ENCODE assay signal across 25 mouse cellular contexts in genomic region chr8:110741816-110742451, GRCm38 (mm10). TPM values are rescaled to one million over a fixed set of nuclear protein-coding genes. Genes with fewer than 3 reads are reported as not detected.
DNase-seq lines count a peak whose midpoint lies in the region; ATAC-seq and TF ChIP-seq lines count a peak whose summit lies in the region.
"Had no signal": no experiment of that assay in that cellular context is flagged by ENCODE, and none has a peak within 500 bp of the region (broad histone marks: within the 10 kb centered on the region; RNA-seq: fewer than 3 reads in every experiment).

No protein-coding gene starts in this region.

- peaks cover 25% of the 10 kb centered on the region for H3K36me3 ChIP-seq in hindbrain, postnatal 0 days (ENCODE audit: insufficient read depth, low read length)
- peaks cover 20% of the 10 kb centered on the region for H3K36me3 ChIP-seq in hindbrain, embryonic 16.5 days (ENCODE audit: control insufficient read depth, insufficient read depth, low read length)
- peaks cover 33% of the 10 kb centered on the region for H3K36me3 ChIP-seq in midbrain, postnatal 0 days (ENCODE audit: insufficient read depth, low read length)
- peaks cover 17% of the 10 kb centered on the region for H3K36me3 ChIP-seq in midbrain, embryonic 11.5 days (ENCODE audit: control insufficient read depth, insufficient read depth, low read length)
- H3K36me3 ChIP-seq in myocyte (ENCODE audit: control insufficient read depth, insufficient read depth), result peaks cover under 1% of the 10 kb centered on the region

- no peaks in the 10 kb centered on the region for H3K9me3 ChIP-seq in hindbrain, postnatal 0 days (ENCODE audit: low read length)
- no peaks in the 10 kb centered on the region for H3K9me3 ChIP-seq in hindbrain, embryonic 16.5 days (ENCODE audit: control insufficient read depth, low read length)
- H3K9me3 ChIP-seq in midbrain, postnatal 0 days (ENCODE audit: low read length), result no peaks in the 10 kb centered on the region
- no peaks in the 10 kb centered on the region for H3K9me3 ChIP-seq in midbrain, embryonic 11.5 days (ENCODE audit: control insufficient read depth, low read length)
- H3K9me3 ChIP-seq: embryonic facial prominence, embryonic 13.5 days; forebrain, embryonic 10.5 days; heart, embryonic 10.5 days; heart, embryonic 15.5 days; hindbrain, embryonic 12.5 days; limb, embryonic 10.5 days; limb, embryonic 15.5 days; liver, embryonic 13.5 days; midbrain, embryonic 15.5 days; neural tube, embryonic 12.5 days had no signal

- no peaks in the 10 kb centered on the region for H3K27me3 ChIP-seq in hindbrain, postnatal 0 days (ENCODE audit: insufficient read depth, low read length)
- no peaks in the 10 kb centered on the region for H3K27me3 ChIP-seq in hindbrain, embryonic 16.5 days (replicated peaks; ENCODE audit: control insufficient read depth, insufficient read depth, low read length)
- H3K27me3 ChIP-seq in midbrain, postnatal 0 days (ENCODE audit: insufficient read depth, low read length), result no peaks in the 10 kb centered on the region
- no peaks in the 10 kb centered on the region for H3K27me3 ChIP-seq in midbrain, embryonic 11.5 days (ENCODE audit: control insufficient read depth, insufficient read depth, low read length)
- H3K27me3 ChIP-seq in myocyte (ENCODE audit: control insufficient read depth, insufficient read depth, insufficient read length), result no peaks in the 10 kb centered on the region
- H3K27me3 ChIP-seq: embryonic facial prominence, embryonic 13.5 days; heart, embryonic 15.5 days; hindbrain, embryonic 12.5 days; limb, embryonic 15.5 days; midbrain, embryonic 15.5 days; neural tube, embryonic 12.5 days had no signal

- peak overlapping the region; percentile 4; the same call in 1 of the 2 replicates for H3K27ac ChIP-seq in hindbrain, postnatal 0 days
- no peak overlapping the region; the same call in 1 of the 2 replicates for H3K27ac ChIP-seq in hindbrain, embryonic 16.5 days (ENCODE audit: low read depth, low read length)
- H3K27ac ChIP-seq in midbrain, postnatal 0 days (ENCODE audit: low read depth, low read length), result peak overlapping the region; percentile 13; the same call in 1 of the 2 replicates
- H3K27ac ChIP-seq in midbrain, embryonic 11.5 days (ENCODE audit: low read depth, low read length), result no peak overlapping the region
- H3K27ac ChIP-seq: embryonic facial prominence, embryonic 13.5 days; forebrain, embryonic 10.5 days; heart, embryonic 10.5 days; heart, embryonic 15.5 days; hindbrain, embryonic 12.5 days; limb, embryonic 10.5 days; limb, embryonic 15.5 days; liver, embryonic 13.5 days; midbrain, embryonic 15.5 days; neural tube, embryonic 12.5 days had no signal

- 68% methylated on average over 15 of the region's 15 CpGs for WGBS in hindbrain, postnatal 0 days
- 76% methylated on average over 15 of the region's 15 CpGs for WGBS in hindbrain, embryonic 16.5 days
- WGBS in midbrain, postnatal 0 days, result 70% methylated on average over 15 of the region's 15 CpGs
- WGBS in midbrain, embryonic 11.5 days, result 79% methylated on average over 15 of the region's 15 CpGs

- H3K4me1 ChIP-seq in hindbrain, postnatal 0 days (ENCODE audit: insufficient read depth, low read length), result no peaks in the 10 kb centered on the region
- no peaks in the 10 kb centered on the region for H3K4me1 ChIP-seq in hindbrain, embryonic 16.5 days (ENCODE audit: control insufficient read depth, insufficient read depth, low read depth, low read length)
- H3K4me1 ChIP-seq in midbrain, postnatal 0 days (ENCODE audit: insufficient read depth, low read length), result no peaks in the 10 kb centered on the region
- H3K4me1 ChIP-seq in midbrain, embryonic 11.5 days (ENCODE audit: control insufficient read depth, insufficient read depth, low read length), result no peaks in the 10 kb centered on the region
- H3K4me1 ChIP-seq: embryonic facial prominence, embryonic 13.5 days; forebrain, embryonic 10.5 days; hindbrain, embryonic 12.5 days; limb, embryonic 10.5 days; liver, embryonic 13.5 days; midbrain, embryonic 15.5 days; neural tube, embryonic 12.5 days had no signal

- no peak overlapping the region for H3K4me2 ChIP-seq in hindbrain, postnatal 0 days (ENCODE audit: low read depth, low read length)
- H3K4me2 ChIP-seq in hindbrain, embryonic 16.5 days (ENCODE audit: low read length), result no peak overlapping the region
- no peak overlapping the region for H3K4me2 ChIP-seq in midbrain, postnatal 0 days (ENCODE audit: low read depth, low read length, poor library complexity, severe bottlenecking)
- H3K4me2 ChIP-seq in midbrain, embryonic 11.5 days, result no peak overlapping the region
- H3K4me2 ChIP-seq in myocyte (ENCODE audit: low read depth), result no peak overlapping the region
- H3K4me2 ChIP-seq: embryonic facial prominence, embryonic 13.5 days; heart, embryonic 15.5 days; hindbrain, embryonic 12.5 days; limb, embryonic 15.5 days; liver, embryonic 13.5 days; midbrain, embryonic 15.5 days; neural tube, embryonic 12.5 days had no signal

- H3K9ac ChIP-seq in hindbrain, postnatal 0 days (replicated peaks; ENCODE audit: low read length), result no peak overlapping the region
- H3K9ac ChIP-seq in hindbrain, embryonic 16.5 days (ENCODE audit: low read depth, low read length), result no peak overlapping the region
- H3K9ac ChIP-seq in midbrain, postnatal 0 days (replicated peaks; ENCODE audit: low read length, poor library complexity, severe bottlenecking), result no peak overlapping the region
- H3K9ac ChIP-seq in midbrain, embryonic 11.5 days (ENCODE audit: low read length), result no peak overlapping the region
- H3K9ac ChIP-seq: embryonic facial prominence, embryonic 13.5 days; forebrain, postnatal 0 days; heart, embryonic 15.5 days; hindbrain, embryonic 12.5 days; limb, embryonic 15.5 days; liver, embryonic 13.5 days; midbrain, embryonic 15.5 days; neural tube, embryonic 12.5 days had no signal

- no peak overlapping the region for H3K4me3 ChIP-seq in hindbrain, postnatal 0 days (ENCODE audit: low read length)
- H3K4me3 ChIP-seq in hindbrain, embryonic 16.5 days (ENCODE audit: low read length), result no peak overlapping the region
- no peak overlapping the region for H3K4me3 ChIP-seq in midbrain, postnatal 0 days (ENCODE audit: low read depth, low read length)
- no peak overlapping the region for H3K4me3 ChIP-seq in midbrain, embryonic 11.5 days (ENCODE audit: low read depth, low read length)
- H3K4me3 ChIP-seq in myocyte, result no peak overlapping the region
- H3K4me3 ChIP-seq: embryonic facial prominence, embryonic 13.5 days; forebrain, embryonic 10.5 days; heart, embryonic 10.5 days; heart, embryonic 15.5 days; hindbrain, embryonic 12.5 days; limb, embryonic 10.5 days; limb, embryonic 15.5 days; liver, embryonic 13.5 days; midbrain, embryonic 15.5 days; neural tube, embryonic 12.5 days had no signal

- H3K79me2 ChIP-seq in myocyte (ENCODE audit: control insufficient read depth, insufficient read depth), result no peaks in the 10 kb centered on the region

- TF ChIP-seq POLR2A in myocyte (IDR thresholded peaks at IDR 0.05; ENCODE audit: insufficient read length, low read depth), result no peak

- no peak for TF ChIP-seq CTCF in hindbrain, postnatal 0 days (IDR thresholded peaks at IDR 0.05; ENCODE audit: low read depth)
- no peak for TF ChIP-seq CTCF in midbrain, postnatal 0 days (IDR thresholded peaks at IDR 0.05)

- no peak overlapping the region for H3ac ChIP-seq in myocyte (ENCODE audit: control insufficient read depth, insufficient read length)

- peak; percentile 2; the same call in 1 of the 2 replicates for ATAC-seq in hindbrain, postnatal 0 days
- ATAC-seq in hindbrain, embryonic 16.5 days, result no peak
- no peak for ATAC-seq in midbrain, postnatal 0 days (ENCODE audit: low FRiP score)
- no peak for ATAC-seq in midbrain, embryonic 11.5 days (ENCODE audit: low FRiP score)
- ATAC-seq: forebrain, postnatal 0 days; intestine, postnatal 0 days; midbrain, embryonic 15.5 days had no signal

- peak; percentile 44 to 65 for DNase-seq in cerebellum, postnatal 14 days
- DNase-seq in cerebellum, adult 8-10 months, result no peak
- DNase-seq in hindbrain, postnatal 0 days (ENCODE audit: low spot score), result no peak
- DNase-seq in midbrain, postnatal 0 days (ENCODE audit: low spot score), result no peak
- no peak for DNase-seq in midbrain, embryonic 11.5 days (ENCODE audit: low spot score, missing footprints)
- DNase-seq: adrenal gland, postnatal 36 days; forebrain, postnatal 0 days; gastrocnemius, postnatal 10 days; kidney, adult 9 months; kidney, postnatal 25 days; liver, embryonic 13.5 days; lung, adult 18-20 months; lung, postnatal 10 days had no signal

TF ChIP-seq in myocyte, 11 proteins besides CTCF, POLR2A, EP300 and RAD21:
- peak; percentile 66 for TF ChIP-seq POLR2AphosphoS2 (IDR thresholded peaks at IDR 0.05; ENCODE audit: insufficient read length, low read depth)
- TF ChIP-seq MAX (IDR thresholded peaks at IDR 0.05; ENCODE audit: low read depth), result no peak

RNA-seq across cellular contexts. Expression of gene Mtss1l, which starts 20.7 kb away (rescaled TPM):
- 76.2 and 81.0 TPM in 2 replicates for total RNA-seq in hindbrain, postnatal 0 days (2014; rRNA removed)
- 32.9 TPM in 2 replicates for polyA plus RNA-seq in hindbrain, postnatal 0 days (2015; fragmentation: Nextera tagmentation; extraction: Ambion mirVana)
- 26.4 and 28.8 TPM in 2 replicates for polyA plus RNA-seq in hindbrain, embryonic 16.5 days (2015; fragmentation: Nextera tagmentation; extraction: Ambion mirVana)
- 90.5 and 101 TPM in 2 replicates for total RNA-seq in midbrain, postnatal 0 days (2014; rRNA removed)
- 35.2 and 37.7 TPM in 2 replicates for polyA plus RNA-seq in midbrain, postnatal 0 days (2015; fragmentation: Nextera tagmentation; extraction: Ambion mirVana)
- polyA plus RNA-seq in midbrain, embryonic 11.5 days (2014; fragmentation: Nextera tagmentation; extraction: Ambion mirVana), result 7.4 and 9.6 TPM in 2 replicates
- 108 TPM for polyA plus RNA-seq in myocyte (2012; fragmentation: generic; extraction: Trizol)

Comparison
In these comparisons a context has a peak if more than half of its experiments do, and no peak if none do; other contexts are left out.
1. DNase-seq: peak in cerebellum, postnatal 14 days (2 of 2); none in cerebellum, adult 8-10 months (single experiment), hindbrain, postnatal 0 days (single experiment), midbrain, postnatal 0 days (single experiment) and midbrain, embryonic 11.5 days (single experiment).
2. H3K27ac ChIP-seq: peak in hindbrain, postnatal 0 days (single experiment) and midbrain, postnatal 0 days (single experiment); none in hindbrain, embryonic 16.5 days (single experiment) and midbrain, embryonic 11.5 days (single experiment).